8 mouse cellular contexts compared by ENCODE assay signal in genomic region chr6:58906852-58907261, GRCm38 (mm10). TPM values are rescaled to one million over a fixed set of nuclear protein-coding genes. Genes with fewer than 3 reads are reported as not detected.
A peak's percentile ranks its signal among the peaks of the same experiment; 100 is the strongest.
DNase-seq lines count a peak whose midpoint lies in the region; ATAC-seq and TF ChIP-seq lines count a peak whose summit lies in the region.

Gene Nap1l5 (minus strand): TSS chr6:58907076.

- H3K4me2 ChIP-seq in embryonic facial prominence, embryonic 11.5 days (ENCODE audit: low read depth, low read length) = peak within 1 kb of the TSS; percentile 37

- ATAC-seq in embryonic facial prominence, embryonic 11.5 days (replicated peaks; ENCODE audit: insufficient number of reproducible peaks, low FRiP score, low TSS enrichment, low read depth) = peak; percentile 84
- peak; percentile 38; the same call in 1 of the 2 replicates for ATAC-seq in megakaryocyte, adult 5-6 weeks (ENCODE audit: poor library complexity, severe bottlenecking)

- no peak within 1 kb of the TSS; the same call in 1 of the 2 replicates for H3K9ac ChIP-seq in embryonic facial prominence, embryonic 11.5 days (replicated peaks; ENCODE audit: low read length)

- WGBS in embryonic facial prominence, embryonic 11.5 days = 38% methylated on average over 34 of the region's 34 CpGs
- WGBS in thymus, adult 2 months = 72% methylated on average over 34 of the region's 34 CpGs

- no peaks in the 10 kb centered on the region for H3K9me3 ChIP-seq in embryonic facial prominence, embryonic 11.5 days (replicated peaks; ENCODE audit: control insufficient read depth, low read length)

- no peak within 1 kb of the TSS for H3K27ac ChIP-seq in embryonic facial prominence, embryonic 11.5 days (replicated peaks; ENCODE audit: low read depth, low read length)
- H3K27ac ChIP-seq in thymus, adult 2 months (ENCODE audit: control insufficient read depth, insufficient read depth, low read length) = no peak within 1 kb of the TSS

- H3K4me1 ChIP-seq in embryonic facial prominence, embryonic 11.5 days (ENCODE audit: control insufficient read depth, insufficient read depth, low read length) = no peaks in the 10 kb centered on the region
- no peaks in the 10 kb centered on the region for H3K4me1 ChIP-seq in thymus, adult 2 months (replicated peaks; ENCODE audit: control insufficient read depth, insufficient read depth, low read length)

- H3K36me3 ChIP-seq in embryonic facial prominence, embryonic 11.5 days (replicated peaks; ENCODE audit: control insufficient read depth, insufficient read depth, low read depth, low read length) = no peaks in the 10 kb centered on the region
- H3K36me3 ChIP-seq in thymus, adult 2 months (ENCODE audit: control insufficient read depth, insufficient read depth, low read length) = 0 out of 2 replicates have a peak, but pooled peaks cover 6% of the 10 kb centered on the region

- no peak for TF ChIP-seq POLR2A in thymus, adult 2 months (IDR thresholded peaks at IDR 0.05; ENCODE audit: control insufficient read depth, extremely low read depth, insufficient read depth, low read length, poor library complexity)

- no peak for TF ChIP-seq CTCF in thymus, adult 2 months (IDR thresholded peaks at IDR 0.05; ENCODE audit: borderline replicate concordance, control insufficient read depth, extremely low read depth, insufficient read depth, low read length, poor library complexity)

- H3K27me3 ChIP-seq in embryonic facial prominence, embryonic 11.5 days (ENCODE audit: control insufficient read depth, insufficient read depth, low read length) = no peaks in the 10 kb centered on the region
- H3K27me3 ChIP-seq in thymus, adult 2 months (ENCODE audit: control insufficient read depth, insufficient read depth, low read length) = no peaks in the 10 kb centered on the region

- DNase-seq in thymus, postnatal 14 days = peak; percentile 9
- no peak for DNase-seq in thymus, postnatal 36 days
- DNase-seq in embryonic facial prominence, embryonic 11.5 days (ENCODE audit: low spot score) = peak; percentile 26
- DNase-seq in heart, postnatal 4 days = peak; percentile 18
- DNase-seq in layer of hippocampus, postnatal 36 days = peak; percentile 71 to 82
- DNase-seq in right cerebral cortex, postnatal 4 days = peak; percentile 65
- DNase-seq in thymus, adult 2 months = no peak

- H3K4me3 ChIP-seq in embryonic facial prominence, embryonic 11.5 days (ENCODE audit: low read depth, low read length) = peak within 1 kb of the TSS; percentile 31
- no peak within 1 kb of the TSS for H3K4me3 ChIP-seq in thymus, adult 2 months (ENCODE audit: control insufficient read depth, insufficient read depth, low read length)

RNA-seq across cellular contexts. Expression of gene Nap1l5, which starts in this region (rescaled TPM):
- 6.4 and 7.7 TPM in 2 replicates for polyA plus RNA-seq in embryonic facial prominence, embryonic 11.5 days (2014; fragmentation: Nextera tagmentation; extraction: Ambion mirVana)
- total RNA-seq in heart, postnatal 4 days (2021) = 1 to 10 TPM; 1.3 to 1.9 TPM
- 100 to 1,000 TPM; 242 to 285 TPM for total RNA-seq in layer of hippocampus, postnatal 36 days (2021)
- total RNA-seq in megakaryocyte, adult 5-6 weeks (2015) = not detected in 2 replicates
- total RNA-seq in megakaryocyte, adult 5-6 weeks (2017) = not detected in 2 replicates
- polyA plus RNA-seq in thymus, adult 2 months (2012; rRNA removed) = 0.09 TPM in 1 of 2 replicates, not detected in the other

Comparison
In these comparisons a context has a peak if more than half of its experiments do, and no peak if none do; other contexts are left out.
1. RNA of gene Nap1l5 (total RNA-seq): 242 to 285 TPM in layer of hippocampus, postnatal 36 days; 1.3 to 1.9 TPM in heart, postnatal 4 days and not detected in megakaryocyte, adult 5-6 weeks; every median in the first group is over 10 times any median in the second.
2. DNase-seq: peak in thymus, postnatal 14 days (single experiment), embryonic facial prominence, embryonic 11.5 days (single experiment), heart, postnatal 4 days (single experiment), layer of hippocampus, postnatal 36 days (2 of 2) and right cerebral cortex, postnatal 4 days (single experiment); none in thymus, postnatal 36 days (0 of 2) and thymus, adult 2 months (single experiment).
3. Peak in ATAC-seq in megakaryocyte, adult 5-6 weeks; RNA of the gene not detected or under 1 TPM.